Mouse (Mus musculus): Measurements from ENCODE around the gene Defb13. TPM values are rescaled to one million over a fixed set of nuclear protein-coding genes. Genes with fewer than 3 reads are reported as not detected.

Gene Defb13
- not detected for polyA plus RNA-seq (2017; shearing (Covaris generic))

DNA sequence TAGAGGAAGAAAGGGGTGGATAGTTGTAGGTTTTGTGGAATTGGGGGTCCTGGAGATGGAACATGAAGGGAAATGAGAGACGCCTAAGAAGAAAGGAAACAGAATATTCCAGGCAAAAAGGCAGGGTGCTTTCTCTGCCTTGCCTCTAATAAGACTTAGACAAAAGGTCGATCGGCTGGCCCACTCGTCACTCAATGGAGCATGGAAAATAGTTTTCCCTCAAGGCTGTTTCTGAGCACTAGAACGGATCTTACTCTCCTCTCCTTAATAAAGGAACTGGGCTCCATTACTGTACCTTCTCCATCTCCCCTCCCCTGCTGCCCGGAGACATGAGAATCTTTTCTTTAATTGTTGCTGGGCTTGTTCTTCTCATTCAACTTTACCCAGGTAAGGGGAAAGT, at the start of gene Defb13:
Gene Defb13, plus strand, starts transcription at position 301 of the 400 bp plus-strand sequence.

GRCm38 (mm10) chr8:21906290-21906689, 40.3 kb upstream of the Defb13 start, which contains the start of gene Defb11:
TSS of gene Defb11 (minus strand) at chr8:21906412.

GRCm38 (mm10) chr8:21932610-21933009, 14.0 kb upstream of the Defb13 start, which contains the start of gene Defb15:
TSS of gene Defb15 (minus strand) at chr8:21932710.

GRCm38 (mm10) chr8:21938052-21938451, 8.5 kb upstream of the Defb13 start, which contains the start of gene Defb35:
TSS of gene Defb35 (plus strand) at chr8:21938352.

DNA sequence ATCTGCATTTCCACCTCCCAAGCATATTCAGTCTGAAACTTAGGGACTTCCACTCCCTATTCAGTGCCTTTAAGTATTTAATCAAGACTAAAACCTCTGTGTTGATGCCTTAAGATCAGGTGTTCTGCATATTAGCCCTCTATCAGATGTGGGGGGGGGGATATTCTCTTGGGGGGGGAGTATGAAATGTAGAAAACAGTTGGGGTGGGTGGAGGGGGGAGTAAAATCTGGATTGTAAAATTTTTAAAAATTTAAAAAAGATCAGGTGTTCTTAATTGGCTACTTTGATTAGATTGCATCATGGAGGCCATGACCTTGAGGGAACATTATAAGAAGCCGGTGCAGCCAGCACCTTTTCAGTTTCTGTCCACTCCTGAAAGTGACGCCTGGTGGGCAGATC, 11.9 kb downstream of the Defb13 start, which contains the start of gene Fam90a1a:
Gene Fam90a1a, plus strand, starts transcription at position 301 of the 400 bp plus-strand sequence.

GRCm38 (mm10) chr8:21969475-21969874, 22.9 kb downstream of the Defb13 start, which contains the start of gene Ccdc70:
TSS of gene Ccdc70 (plus strand) at chr8:21969775.

Other genes with a start within 250 kb of the Defb13 start
- not detected for gene AY761184, start 243.1 kb upstream of the Defb13 start, polyA plus RNA-seq (2017; shearing (Covaris generic))
- gene Defa24, start 212.3 kb upstream of the Defb13 start, polyA plus RNA-seq (2017; shearing (Covaris generic)) = not detected
- gene Defb50, start 123.2 kb upstream of the Defb13 start, polyA plus RNA-seq (2017; shearing (Covaris generic)) = not detected
- gene Defb2, start 106.8 kb upstream of the Defb13 start, polyA plus RNA-seq (2017; shearing (Covaris generic)) = not detected
- not detected for gene Defb10, start 87.9 kb upstream of the Defb13 start, polyA plus RNA-seq (2017; shearing (Covaris generic))
- gene Defb9, start 61.3 kb upstream of the Defb13 start, polyA plus RNA-seq (2017; shearing (Covaris generic)) = not detected
- gene Defb11, start 40.4 kb upstream of the Defb13 start, polyA plus RNA-seq (2017; shearing (Covaris generic)) = not detected
- gene Defb15, start 14.1 kb upstream of the Defb13 start, polyA plus RNA-seq (2017; shearing (Covaris generic)) = not detected
- gene Defb35, start 8.4 kb upstream of the Defb13 start, polyA plus RNA-seq (2017; shearing (Covaris generic)) = not detected
- gene Fam90a1a, start 12.0 kb downstream of the Defb13 start, polyA plus RNA-seq (2017; shearing (Covaris generic)) = not detected
- not detected for gene Ccdc70, start 23.0 kb downstream of the Defb13 start, polyA plus RNA-seq (2017; shearing (Covaris generic))
- gene Atp7b, start 113.5 kb downstream of the Defb13 start, polyA plus RNA-seq (2017; shearing (Covaris generic)) = 0.12 TPM
- gene Alg11, start 114.0 kb downstream of the Defb13 start, polyA plus RNA-seq (2017; shearing (Covaris generic)) = 8.2 TPM
- not detected for gene Nek5, start 178.3 kb downstream of the Defb13 start, polyA plus RNA-seq (2017; shearing (Covaris generic))
- 5.5 TPM for gene Nek3, start 219.7 kb downstream of the Defb13 start, polyA plus RNA-seq (2017; shearing (Covaris generic))
- gene Ckap2, start 239.1 kb downstream of the Defb13 start, polyA plus RNA-seq (2017; shearing (Covaris generic)) = 0.92 TPM
- 38.8 TPM for gene Vps36, start 246.0 kb downstream of the Defb13 start, polyA plus RNA-seq (2017; shearing (Covaris generic))

Data from naive thymus-derived CD4-positive, alpha-beta T cell, adult 5 months (primary cell).